Mouse (Mus musculus) layer of hippocampus, adult 18-20 months (tissue): ENCODE results near the gene Nav2. TPM values are rescaled to one million over a fixed set of nuclear protein-coding genes. Genes with fewer than 3 reads are reported as not detected.

Source experiments
- DNase-seq, 2 experiments: peaks; one replicate each; pipeline ENCODE4 v3.0.0; 2022; ENCODE audit warnings: low spot score in 2 of 2
- total RNA-seq, 2 experiments: library from RNA; stranded (reverse); gene quantifications; 2 replicates each; pipeline ENCODE4 v1.2.3; 2021

The Nav2 gene
- total RNA-seq, 2 experiments from 2014 or later: 66.2 to 73.7 TPM

DNA sequence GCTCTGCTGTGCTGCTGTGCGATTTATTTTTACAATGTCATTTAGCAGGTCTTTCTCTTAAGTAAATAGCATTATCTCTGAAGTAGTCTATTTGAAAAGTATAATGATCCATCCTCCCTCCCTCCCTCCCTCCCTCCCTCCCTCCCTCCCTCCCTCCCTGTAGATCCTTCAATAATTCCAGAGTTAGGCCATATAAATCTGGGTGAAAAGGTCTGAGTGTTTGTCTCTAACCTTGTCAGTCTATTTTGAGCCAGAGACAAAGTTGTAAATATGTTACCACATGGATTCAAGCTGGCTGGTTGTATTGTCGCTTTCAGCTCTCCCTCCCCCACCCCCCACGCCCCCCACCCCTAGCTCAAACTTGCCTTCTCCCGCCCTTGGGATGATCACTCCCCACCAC lies 619.4 kb downstream of the Nav2 start:
- DNase-seq: no peak

DNA sequence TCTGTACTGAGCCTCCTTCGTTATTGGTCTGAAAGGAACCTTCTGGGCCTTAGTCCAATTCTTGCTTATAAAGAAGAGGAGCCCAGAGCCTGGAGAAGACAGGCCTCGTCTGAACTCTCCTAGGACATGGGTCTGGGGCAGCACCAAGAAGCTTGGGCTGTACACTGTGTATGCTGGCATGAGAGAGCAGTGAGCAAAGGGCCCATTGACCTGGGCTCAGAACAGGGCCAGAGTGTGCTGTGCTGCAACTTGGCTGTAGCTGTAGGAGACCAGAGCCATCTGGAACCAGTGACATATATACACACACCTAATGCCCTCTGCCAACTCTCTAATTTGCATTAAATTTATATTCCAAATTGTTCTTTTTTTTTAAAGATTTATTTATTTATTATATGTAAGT lies 621.0 kb downstream of the Nav2 start:
- no peak for DNase-seq

DNA sequence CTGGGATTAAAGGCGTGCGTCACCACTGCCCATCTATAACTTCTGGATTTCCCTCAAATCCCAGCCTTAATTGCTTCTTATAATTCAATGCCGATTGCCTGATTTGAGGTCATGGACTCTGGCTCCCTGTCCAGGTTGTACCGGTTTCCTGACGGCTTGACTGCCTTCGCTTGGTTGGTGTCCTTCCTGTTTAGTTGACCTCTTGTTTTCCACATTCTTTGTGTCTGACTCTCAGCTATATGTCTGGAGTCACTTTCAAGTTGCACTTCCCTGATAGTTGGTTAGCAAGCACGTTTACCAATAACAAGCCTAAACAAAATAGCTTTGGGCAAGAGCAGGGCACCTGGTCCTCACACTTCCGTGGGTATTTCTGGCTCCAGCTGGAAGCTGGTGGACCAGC lies 625.1 kb downstream of the Nav2 start:
- DNase-seq: no peak

DNA sequence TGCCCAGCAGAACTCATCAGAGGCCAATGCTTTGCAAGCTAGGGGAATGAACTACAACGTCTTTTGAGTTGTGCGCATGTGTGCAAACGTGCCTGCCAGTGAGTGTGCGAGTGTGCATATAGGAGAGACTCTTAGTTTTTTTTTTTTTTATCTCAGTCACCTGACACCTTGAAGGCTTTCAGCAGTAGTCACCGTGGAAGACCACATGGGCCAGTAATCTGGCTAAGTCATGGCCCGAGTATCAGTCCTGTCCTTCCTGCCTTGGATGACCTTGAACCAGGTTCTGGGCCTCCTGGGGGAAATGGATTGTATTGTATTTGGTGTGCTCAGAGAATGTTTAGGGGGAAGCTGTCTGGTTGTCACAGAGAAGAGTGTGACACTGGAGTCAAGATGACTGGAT lies 625.7 kb downstream of the Nav2 start:
- no peak for DNase-seq

DNA sequence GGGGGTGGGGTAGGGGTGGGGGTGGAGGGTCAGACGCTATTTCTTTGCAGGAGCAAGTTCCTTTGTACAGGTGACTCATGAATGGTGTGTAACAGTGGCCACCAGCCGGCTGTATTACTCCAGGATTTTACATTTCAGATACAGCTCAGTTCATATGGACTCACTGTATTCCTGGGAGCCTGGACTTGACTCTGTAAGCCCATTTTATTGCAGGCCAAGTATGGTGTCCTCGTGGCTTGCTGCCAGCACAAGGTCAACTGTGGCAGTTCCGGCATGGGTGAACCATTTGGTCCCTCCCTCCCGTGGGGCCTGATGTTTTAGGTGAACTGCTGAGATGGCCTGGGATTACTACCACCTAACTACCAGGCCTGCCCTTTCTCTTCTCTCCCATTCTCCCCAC lies 629.8 kb downstream of the Nav2 start:
- no peak for DNase-seq

DNA sequence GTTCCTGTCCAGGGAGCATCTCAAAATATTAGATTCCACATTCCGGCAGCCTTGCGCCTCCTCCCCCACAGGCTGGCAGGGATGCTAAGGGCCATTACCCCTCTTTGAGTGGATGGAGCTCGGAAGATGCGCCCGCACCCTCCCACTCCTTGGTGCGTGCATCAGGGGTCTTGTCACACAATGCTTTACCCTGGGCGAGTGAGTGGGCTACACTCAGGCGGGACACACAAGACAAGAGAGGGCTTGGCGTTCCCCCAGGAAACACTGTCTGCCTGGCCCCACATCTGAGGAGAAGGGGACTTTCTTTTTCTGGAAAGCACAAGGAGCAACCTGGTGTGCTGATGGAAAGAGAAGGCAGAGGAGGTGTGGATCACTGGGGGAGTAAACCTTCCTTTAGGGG lies 631.7 kb downstream of the Nav2 start:
- no peak for DNase-seq

DNA sequence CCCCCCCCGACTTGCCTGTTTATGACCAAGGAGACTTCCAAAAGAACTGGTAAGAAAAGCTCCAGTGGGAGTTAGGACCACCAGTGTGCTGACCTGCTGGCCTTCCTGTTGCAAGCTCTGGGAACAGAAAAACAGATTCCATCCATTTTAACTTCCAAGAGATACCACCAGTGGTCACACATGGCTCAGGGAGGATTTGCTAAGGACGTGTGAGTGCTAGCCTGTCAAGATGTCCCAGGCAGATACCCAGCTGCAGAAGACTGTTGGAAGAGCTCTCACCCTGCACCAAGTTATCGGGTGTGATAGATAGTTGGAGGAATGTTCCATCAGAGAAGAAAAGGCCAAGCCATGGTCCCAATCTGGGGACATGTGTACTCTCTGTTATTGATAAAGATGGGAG lies 633.6 kb downstream of the Nav2 start:
- DNase-seq: no peak

DNA sequence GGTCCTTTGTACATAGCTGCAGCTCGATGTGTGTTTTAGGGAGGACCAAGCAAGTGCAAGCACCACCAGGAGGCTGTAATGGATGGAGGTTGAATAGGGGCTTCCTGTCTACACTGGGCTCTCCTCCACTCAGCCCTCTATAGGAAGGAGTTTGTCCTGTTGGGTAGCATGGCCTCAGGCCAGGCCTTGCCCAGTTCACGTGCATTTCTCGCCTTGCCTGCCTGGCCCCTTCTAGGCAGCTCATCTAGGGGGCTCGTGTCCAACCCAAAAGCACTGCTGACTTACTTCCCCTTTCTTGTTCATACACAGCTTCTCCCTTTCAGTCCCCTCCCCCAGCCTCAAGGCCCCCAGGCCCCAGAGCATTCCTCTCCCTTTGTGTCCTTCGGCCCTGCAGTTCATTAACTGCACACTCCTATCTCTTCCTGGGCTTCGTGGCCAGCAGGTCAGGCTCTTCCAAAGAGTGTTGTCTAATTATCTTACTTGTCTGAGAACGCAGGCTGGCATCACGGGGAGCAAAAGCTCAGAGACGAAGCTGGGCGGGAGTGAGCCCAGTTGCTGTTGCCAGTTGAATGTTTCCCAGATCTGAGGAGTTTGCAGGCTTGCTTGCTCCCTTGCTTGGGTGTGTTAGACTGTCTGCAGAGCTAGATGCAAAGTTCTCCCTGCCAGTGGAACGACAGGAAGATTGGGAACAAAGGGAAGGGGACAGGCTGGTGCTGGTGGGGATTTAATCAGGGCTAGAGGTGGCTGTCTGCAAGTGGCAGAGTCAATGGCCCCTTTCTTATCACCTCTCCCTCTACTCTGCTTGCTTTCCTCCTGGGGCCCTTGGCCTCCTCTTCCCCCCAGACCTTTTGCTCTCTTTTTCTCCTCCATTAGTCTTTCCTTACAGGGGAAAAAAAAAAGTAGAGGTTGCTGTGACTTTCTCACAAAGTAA lies 636.5 kb downstream of the Nav2 start:
- peak in 1 of 2 experiments; percentile 69 for DNase-seq

DNA sequence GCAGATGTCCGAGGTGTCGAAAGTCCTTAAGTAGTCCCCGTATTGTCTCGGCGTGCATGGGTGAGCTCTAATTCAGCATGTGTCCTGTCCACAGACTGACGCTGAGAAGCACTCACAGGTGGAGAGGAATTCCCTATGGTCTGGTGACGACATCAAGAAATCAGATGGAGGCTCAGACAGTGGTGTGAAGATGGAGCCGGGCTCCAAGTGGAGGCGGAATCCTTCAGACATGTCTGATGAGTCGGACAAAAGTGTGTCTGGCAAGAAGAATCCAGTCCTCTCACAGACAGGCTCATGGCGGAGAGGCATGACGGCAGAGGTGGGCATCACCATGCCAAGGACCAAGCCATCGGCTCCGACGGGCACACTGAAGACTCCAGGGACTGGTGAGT lies 637.2 kb downstream of the Nav2 start:
- DNase-seq: no peak

DNA sequence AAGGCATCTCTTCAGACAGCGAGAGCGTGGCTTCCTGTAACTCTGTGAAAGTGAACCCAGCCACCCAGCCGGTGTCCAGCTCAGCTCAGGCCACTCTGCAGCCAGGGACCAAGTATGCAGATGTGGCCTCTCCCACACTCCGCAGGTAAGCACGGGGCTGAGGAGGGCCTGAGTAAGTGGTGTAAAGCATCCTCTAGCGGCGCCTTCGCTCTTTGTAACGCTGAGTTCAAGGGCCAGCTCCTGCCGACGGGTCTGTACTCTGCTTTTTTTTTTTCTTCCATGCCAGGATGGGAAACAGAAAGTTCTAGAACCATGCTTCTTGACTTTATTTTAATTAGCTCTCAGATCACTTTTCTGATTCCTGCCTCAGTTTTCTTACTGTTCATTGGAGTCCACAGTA lies 639.9 kb downstream of the Nav2 start:
- DNase-seq: no peak

DNA sequence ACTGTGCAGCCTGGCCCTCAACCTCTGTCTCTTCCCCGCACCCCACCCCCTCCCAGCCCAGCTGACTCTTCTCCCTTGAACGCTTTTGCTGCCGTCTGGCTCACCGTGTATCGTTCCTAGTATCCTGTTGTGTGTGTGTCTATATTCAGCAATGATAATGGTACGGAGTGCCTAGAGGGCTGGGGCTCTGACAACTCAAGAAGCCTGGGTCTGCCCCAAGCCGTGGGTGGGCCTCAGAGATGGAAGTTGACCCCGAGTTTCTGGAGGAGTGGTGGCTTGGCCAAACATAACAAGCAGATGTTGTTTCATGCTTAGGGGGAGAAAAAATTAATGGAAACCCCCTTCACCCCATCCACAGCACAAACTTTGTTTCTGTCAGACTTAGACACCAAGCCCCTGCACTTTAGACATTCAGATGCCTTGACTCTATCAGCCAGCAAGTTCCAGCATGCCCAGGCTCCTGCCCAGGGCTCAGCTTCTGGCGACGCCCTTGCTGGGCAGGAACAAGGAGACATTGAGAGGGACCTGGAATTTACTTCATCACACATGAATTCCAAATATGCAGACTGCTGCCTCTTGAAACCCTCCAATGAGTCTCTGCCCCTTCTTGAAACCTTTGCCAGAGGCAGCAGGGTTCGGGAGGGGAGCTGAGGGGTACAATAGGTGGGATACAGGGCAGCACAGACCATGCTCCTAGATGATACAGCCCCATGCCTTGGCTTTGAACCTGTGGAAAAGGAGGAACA lies 644.9 kb downstream of the Nav2 start:
- DNase-seq: no peak

DNA sequence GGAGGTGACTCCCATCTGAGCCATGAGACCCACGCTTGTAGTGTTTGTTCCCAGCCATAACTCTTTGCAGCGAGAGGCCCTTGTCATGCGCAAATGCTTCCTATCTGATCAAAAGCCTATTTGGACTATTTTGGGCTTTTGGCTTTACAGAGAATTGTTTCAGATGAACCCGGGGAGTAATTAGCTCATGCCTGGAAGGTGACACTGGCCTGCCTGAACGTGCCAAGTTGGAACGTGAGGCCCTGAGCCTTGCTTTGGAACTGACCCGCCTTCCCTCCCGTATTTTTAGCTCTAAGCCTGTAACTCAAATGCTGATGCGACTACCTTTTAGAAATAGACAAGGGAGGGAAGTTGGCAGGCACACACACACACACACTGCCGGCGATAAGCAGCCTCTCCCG lies 649.7 kb downstream of the Nav2 start:
- peak in 1 of 2 experiments; percentile 61 for DNase-seq

DNA sequence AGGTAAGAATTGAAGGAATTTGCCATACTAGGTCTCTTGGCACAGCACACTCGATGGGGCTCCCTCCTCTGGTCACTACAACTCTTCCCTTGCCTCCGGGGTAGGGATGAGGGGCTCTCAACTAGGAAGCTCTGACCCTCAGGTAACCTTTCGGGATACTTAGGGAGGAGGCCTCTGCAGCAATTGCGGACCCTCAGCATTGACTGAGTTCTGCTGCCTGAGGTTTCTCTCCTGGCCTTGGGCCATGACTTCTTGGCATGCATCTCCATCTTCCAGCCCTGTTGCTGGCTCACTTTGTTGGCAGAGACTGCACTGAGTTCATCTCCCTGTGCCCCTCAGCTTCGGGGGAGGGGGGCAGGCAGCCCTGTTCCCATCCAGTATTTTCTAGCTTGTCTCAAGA lies 650.4 kb downstream of the Nav2 start:
- DNase-seq: no peak

DNA sequence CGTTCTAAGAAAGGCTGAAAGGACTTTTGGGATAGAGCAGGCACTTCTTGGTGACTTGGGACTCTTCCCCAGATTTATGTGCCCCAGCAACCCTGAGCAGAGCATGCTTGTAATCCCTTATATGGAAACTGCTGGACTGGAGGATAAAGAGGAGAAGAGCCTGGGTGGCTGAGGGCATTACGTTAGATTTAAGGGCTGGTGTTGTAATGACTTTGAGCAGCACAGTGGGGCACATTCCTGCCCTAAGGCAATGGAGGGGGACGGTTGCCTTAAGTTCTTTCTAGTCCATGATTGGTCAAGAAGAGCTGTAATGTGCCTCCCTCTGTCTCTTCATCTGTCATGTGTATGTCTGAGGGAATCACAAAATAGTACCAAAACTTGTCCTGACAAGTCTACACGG lies 651.5 kb downstream of the Nav2 start:
- DNase-seq: no peak

DNA sequence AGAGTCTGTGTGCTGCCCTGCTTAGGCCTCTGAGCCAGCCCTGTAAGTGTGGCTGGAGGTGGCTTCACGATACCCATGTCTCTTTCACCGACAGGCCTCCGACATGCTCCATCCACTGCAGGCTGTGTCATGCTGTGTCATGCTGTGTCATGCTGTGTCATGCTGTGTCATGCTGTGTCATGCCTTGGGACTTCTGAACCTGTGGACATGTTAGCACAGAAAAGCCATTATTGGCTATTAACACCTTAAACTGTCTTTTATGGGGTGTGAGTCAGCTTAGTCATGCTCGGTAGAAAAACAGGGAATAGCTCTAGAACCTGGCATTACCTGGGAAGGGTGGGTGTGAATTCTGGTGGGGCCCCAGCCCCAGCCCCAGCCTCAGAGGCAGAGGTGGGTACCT lies 653.9 kb downstream of the Nav2 start:
- DNase-seq: no peak

DNA sequence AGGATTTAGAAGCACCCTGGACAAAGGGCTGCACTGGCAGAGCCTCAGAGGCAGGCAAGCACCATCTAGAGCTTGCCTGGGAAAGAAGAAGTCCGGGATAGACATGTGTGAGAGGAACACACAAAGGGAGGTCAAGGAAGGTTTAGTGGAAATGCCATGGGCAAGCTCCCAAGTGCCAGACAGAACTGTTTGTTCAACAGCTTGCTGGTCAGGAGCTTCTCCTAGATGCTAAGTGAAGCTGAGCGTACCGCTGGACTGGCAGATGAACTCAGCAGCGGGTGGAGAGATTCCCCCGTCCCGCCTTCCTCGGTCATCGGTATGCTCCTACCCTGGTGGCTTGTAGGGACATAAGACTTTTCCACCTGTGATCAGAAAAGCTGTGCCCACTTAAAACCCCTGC lies 654.3 kb downstream of the Nav2 start:
- DNase-seq: no peak

DNA sequence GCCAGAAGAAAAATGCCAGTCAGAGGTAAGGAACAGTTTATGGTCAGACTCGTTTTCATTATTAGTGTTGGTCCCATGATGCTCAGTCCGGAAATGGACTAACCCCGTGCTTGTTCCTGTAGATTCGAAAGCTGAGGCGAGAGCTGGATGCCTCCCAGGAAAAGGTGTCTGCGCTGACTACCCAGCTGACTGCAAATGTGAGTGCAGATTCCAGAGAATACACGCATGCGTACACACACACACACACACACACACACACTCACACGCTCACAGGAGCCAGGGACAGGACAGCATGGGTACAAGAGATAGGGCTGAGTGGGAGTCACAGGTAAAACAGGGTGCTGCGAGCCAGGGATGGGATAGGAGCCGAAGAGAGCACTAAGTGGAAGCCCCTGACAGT lies 656.6 kb downstream of the Nav2 start:
- DNase-seq: no peak

DNA sequence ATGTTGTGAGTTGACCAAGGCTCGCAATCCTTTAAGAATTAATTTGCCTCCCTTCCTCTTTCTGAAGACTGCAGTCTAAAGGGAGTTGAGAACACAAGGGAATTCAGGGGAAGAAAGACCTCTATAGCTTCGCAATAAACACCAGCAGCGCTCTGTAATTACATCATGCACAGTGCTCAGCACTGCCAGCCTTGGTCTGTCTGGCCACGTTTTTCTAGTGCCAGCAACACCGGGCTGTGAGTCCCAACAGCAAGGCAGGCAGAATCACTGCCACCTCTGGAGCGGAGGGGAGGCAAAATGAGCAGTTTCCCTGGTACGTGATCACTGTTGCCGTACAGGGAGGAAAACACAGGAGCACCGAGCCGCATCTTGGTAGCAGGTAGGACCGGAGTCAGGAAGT lies 657.3 kb downstream of the Nav2 start:
- no peak for DNase-seq

DNA sequence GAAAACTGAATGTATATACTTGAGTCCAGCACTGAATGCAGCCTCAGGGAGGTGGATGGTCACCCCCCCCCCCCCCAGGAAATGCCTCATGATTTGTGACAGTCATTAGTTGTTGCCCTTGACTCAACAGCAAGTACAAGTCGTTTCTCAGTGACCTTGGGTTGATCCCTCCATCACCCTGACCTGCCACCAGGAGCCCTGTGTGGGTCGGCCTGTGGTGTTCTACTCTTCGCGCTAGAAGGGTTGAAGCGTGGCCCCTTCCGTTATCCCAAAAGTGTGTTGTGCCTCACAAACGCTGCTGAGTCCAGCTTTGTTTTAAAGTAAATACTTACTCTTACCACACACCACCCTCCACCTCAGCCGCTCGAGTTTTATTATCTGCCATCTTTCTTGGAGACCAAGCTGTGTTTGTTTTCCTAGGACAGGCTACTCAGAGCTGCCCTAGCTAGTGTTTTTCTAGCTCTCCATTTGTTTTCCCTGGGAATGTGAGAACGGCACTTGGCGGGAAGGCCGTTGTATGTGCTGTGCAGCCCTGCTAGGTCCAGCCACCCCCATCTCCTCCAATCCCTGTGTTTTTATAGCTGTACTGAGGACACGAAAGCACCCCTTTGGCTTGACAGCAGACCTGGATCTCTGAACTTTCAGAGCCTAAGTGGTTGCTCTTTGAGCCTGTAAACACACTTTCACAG lies 659.0 kb downstream of the Nav2 start:
- no peak for DNase-seq

DNA sequence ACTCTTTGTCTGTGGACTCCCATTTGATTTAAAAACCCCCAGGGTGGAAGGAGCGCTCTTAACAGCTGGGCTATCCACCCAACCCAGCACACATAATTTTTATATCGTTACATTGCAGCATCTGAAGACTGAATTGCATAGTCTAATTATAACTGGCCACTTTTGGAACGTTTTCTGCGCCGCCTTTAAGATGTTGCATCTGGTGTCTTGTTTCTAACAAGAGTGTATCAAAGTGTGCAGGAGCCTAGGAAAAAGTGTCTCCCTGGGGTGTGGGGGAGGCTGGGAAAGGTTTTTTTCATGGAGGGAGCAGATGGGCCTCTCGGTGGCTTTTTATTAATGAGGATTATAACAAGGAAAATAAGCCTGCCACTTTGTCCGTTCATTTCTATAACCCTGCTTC lies 661.1 kb downstream of the Nav2 start:
- DNase-seq: peak; percentile 60 to 71

DNA sequence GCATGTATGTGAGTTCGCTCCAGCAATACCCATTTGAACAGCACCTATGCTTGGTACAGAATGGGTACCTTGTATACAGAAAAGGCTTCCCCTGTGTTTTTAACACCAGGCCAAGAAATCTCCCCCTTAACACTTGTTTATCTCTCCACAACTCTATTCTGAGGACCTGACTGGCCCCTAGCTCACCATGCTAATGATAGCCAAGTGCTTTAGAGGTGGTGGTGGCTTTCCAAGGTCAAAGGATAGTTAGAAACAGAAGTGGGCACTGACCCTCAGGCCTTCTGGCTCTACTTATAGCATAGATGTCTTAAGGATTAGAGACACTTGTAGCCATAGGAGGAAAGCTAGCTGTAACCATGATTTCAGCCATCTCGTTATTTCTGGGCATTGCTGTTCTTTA lies 663.1 kb downstream of the Nav2 start:
- DNase-seq: no peak

DNA sequence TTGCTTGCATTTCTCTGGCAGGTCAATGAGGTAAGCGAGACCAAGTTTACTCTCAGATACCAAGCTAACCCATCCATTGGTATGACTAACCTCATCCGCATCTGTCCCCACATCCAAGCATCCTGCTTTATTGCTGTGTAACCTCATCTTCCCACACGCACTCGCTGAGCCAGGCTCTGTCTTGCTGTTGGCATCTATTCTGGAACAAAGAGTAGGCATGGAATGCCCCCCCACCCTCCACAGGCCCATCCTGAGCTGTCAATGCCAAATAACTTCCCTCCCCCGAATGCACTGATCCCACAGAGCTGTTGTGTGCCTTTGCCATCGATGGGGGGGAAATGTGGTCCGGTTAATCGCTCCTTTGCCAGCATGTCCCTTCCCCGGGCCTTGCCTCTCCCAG lies 666.7 kb downstream of the Nav2 start:
- peak in 1 of 2 experiments; percentile 73 for DNase-seq
